Mouse (Mus musculus): ENCODE results near the gene Lrrn2. TPM values are rescaled to one million over a fixed set of nuclear protein-coding genes. Genes with fewer than 3 reads are reported as not detected.

Lrrn2 gene
- polyA plus RNA-seq, 1 experiment, result 1.5 TPM

- no peaks in the 10 kb centered on the region for H3K27me3 ChIP-seq (ENCODE audit: control insufficient read depth, insufficient read depth, low read length)
Measured at GRCm38 (mm10) chr1:132918117-132918680, 38.1 kb downstream of the Lrrn2 start.

GRCm38 (mm10) chr1:132919258-132919657 lies 39.2 kb downstream of the Lrrn2 start:
- H3K4me3 ChIP-seq (ENCODE audit: control insufficient read depth, insufficient read depth, low read length), result no peak overlapping the region
- 86% methylated on average over 8 of the region's 8 CpGs for WGBS
- H3K4me1 ChIP-seq (replicated peaks; ENCODE audit: control insufficient read depth, insufficient read depth, low read length), result no peaks in the 10 kb centered on the region
- H3K27ac ChIP-seq (ENCODE audit: control insufficient read depth, insufficient read depth, low read length), result no peak overlapping the region
- DNase-seq, result no peak
- no peaks in the 10 kb centered on the region for H3K36me3 ChIP-seq (ENCODE audit: control insufficient read depth, insufficient read depth, low read length)
- TF ChIP-seq CTCF (IDR thresholded peaks at IDR 0.05; ENCODE audit: borderline replicate concordance, control insufficient read depth, extremely low read depth, insufficient read depth, low read length, poor library complexity), result no peak
- no peak for TF ChIP-seq POLR2A (IDR thresholded peaks at IDR 0.05; ENCODE audit: control insufficient read depth, extremely low read depth, insufficient read depth, low read length, poor library complexity)
- no peaks in the 10 kb centered on the region for H3K27me3 ChIP-seq (ENCODE audit: control insufficient read depth, insufficient read depth, low read length)

More at GRCm38 (mm10) chr1:132918117-132918680, 38.1 kb downstream of the Lrrn2 start:
- TF ChIP-seq CTCF (IDR thresholded peaks at IDR 0.05; ENCODE audit: borderline replicate concordance, control insufficient read depth, extremely low read depth, insufficient read depth, low read length, poor library complexity) (no peak), POLR2A (IDR thresholded peaks at IDR 0.05; ENCODE audit: control insufficient read depth, extremely low read depth, insufficient read depth, low read length, poor library complexity) (no peak)
- 45% methylated on average over 10 of the region's 10 CpGs for WGBS
- no peak for DNase-seq
- no peak overlapping the region for H3K27ac ChIP-seq (ENCODE audit: control insufficient read depth, insufficient read depth, low read length)
- no peaks in the 10 kb centered on the region for H3K4me1 ChIP-seq (replicated peaks; ENCODE audit: control insufficient read depth, insufficient read depth, low read length)
- no peaks in the 10 kb centered on the region for H3K36me3 ChIP-seq (ENCODE audit: control insufficient read depth, insufficient read depth, low read length)
- no peak overlapping the region for H3K4me3 ChIP-seq (ENCODE audit: control insufficient read depth, insufficient read depth, low read length)

- no peaks in the 10 kb centered on the region for H3K27me3 ChIP-seq (ENCODE audit: control insufficient read depth, insufficient read depth, low read length)
- no peaks in the 10 kb centered on the region for H3K36me3 ChIP-seq (ENCODE audit: control insufficient read depth, insufficient read depth, low read length)
- no peak overlapping the region for H3K4me3 ChIP-seq (ENCODE audit: control insufficient read depth, insufficient read depth, low read length)
- no peaks in the 10 kb centered on the region for H3K4me1 ChIP-seq (replicated peaks; ENCODE audit: control insufficient read depth, insufficient read depth, low read length)
- no peak overlapping the region for H3K27ac ChIP-seq (ENCODE audit: control insufficient read depth, insufficient read depth, low read length)
- no peak for DNase-seq
- TF ChIP-seq CTCF (IDR thresholded peaks at IDR 0.05; ENCODE audit: borderline replicate concordance, control insufficient read depth, extremely low read depth, insufficient read depth, low read length, poor library complexity), result no peak
- TF ChIP-seq POLR2A (IDR thresholded peaks at IDR 0.05; ENCODE audit: control insufficient read depth, extremely low read depth, insufficient read depth, low read length, poor library complexity), result no peak
- 20% methylated on average over 13 of the region's 13 CpGs for WGBS
Measured at GRCm38 (mm10) chr1:132921071-132921470, 41.0 kb downstream of the Lrrn2 start.

- no peaks in the 10 kb centered on the region for H3K36me3 ChIP-seq (ENCODE audit: control insufficient read depth, insufficient read depth, low read length)
- no peaks in the 10 kb centered on the region for H3K27me3 ChIP-seq (ENCODE audit: control insufficient read depth, insufficient read depth, low read length)
- no peaks in the 10 kb centered on the region for H3K4me1 ChIP-seq (replicated peaks; ENCODE audit: control insufficient read depth, insufficient read depth, low read length)
- no peak for TF ChIP-seq CTCF (IDR thresholded peaks at IDR 0.05; ENCODE audit: borderline replicate concordance, control insufficient read depth, extremely low read depth, insufficient read depth, low read length, poor library complexity)
- no peak for TF ChIP-seq POLR2A (IDR thresholded peaks at IDR 0.05; ENCODE audit: control insufficient read depth, extremely low read depth, insufficient read depth, low read length, poor library complexity)
- no peak overlapping the region for H3K4me3 ChIP-seq (ENCODE audit: control insufficient read depth, insufficient read depth, low read length)
- DNase-seq, result no peak
- H3K27ac ChIP-seq (ENCODE audit: control insufficient read depth, insufficient read depth, low read length), result no peak overlapping the region
- WGBS, result 92% methylated on average over 9 of the region's 9 CpGs
Measured at GRCm38 (mm10) chr1:132922257-132922656, 42.2 kb downstream of the Lrrn2 start.

DNA sequence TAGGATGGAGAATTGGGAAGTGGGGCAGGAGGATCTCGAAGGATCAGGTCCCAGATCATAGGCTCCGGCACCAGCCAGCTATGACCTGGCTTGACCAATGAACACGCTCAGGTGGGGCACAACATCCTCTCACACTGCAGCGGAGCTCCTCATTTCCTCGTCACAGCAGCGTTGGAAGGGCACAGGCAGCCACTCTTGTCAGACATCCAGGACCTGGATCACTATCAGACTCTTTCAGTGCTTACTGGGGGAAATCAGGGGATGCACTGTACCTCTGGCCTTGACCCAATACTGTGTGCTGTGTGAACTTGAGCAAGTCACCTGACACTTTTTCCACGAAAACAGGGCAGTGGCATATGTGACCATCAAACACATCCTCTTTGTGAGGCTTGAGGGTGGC lies 45.2 kb downstream of the Lrrn2 start:
- no peak for DNase-seq
- WGBS, result 83% methylated on average over 7 of the region's 7 CpGs

DNA sequence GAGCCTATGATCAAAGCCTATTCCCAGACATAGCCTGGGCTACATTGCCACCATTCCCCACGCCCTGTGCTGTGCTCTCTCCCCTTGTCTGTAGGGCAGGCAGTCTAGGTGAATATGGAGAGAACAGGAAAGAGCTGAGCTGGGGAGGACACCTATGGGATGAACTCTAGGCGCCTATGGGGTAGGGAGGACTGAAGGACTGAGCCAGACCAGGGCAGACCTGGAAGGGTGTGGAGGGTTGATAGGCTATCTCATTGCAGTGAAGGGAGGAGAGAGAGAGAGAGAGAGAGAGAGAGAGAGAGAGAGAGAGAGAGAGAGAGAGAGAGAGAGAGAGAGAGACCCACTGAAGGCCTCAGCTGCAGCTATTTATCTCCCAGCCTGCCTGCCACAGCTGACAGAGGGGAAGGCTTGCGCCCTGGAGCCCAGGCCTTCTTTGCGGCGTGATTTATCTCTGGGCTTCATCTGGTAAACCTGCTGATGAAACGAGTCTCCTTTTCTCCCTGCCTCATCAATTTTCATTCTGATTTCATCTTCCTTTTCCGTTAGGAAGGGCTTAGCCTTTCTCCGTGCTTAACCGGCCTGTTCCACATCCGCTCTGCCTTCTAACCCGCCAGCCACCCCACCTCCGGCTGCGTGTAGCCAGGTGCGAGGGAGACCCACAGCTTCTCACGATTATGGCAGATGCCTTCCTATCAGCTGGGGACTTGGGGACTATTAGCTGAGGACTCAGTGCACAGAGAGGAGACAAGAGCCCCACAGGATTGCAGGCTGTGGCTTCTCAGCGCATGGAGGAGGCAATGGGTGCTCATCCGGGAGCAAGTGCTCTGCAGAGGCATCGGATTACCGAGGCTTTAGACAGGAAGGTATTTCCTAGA lies 48.2 kb downstream of the Lrrn2 start:
- DNase-seq, result no peak
- no peaks in the 10 kb centered on the region for H3K27me3 ChIP-seq (ENCODE audit: control insufficient read depth, insufficient read depth, low read length)
- no peak overlapping the region for H3K27ac ChIP-seq (ENCODE audit: control insufficient read depth, insufficient read depth, low read length)
- H3K36me3 ChIP-seq (ENCODE audit: control insufficient read depth, insufficient read depth, low read length), result no peaks in the 10 kb centered on the region
- H3K4me3 ChIP-seq (ENCODE audit: control insufficient read depth, insufficient read depth, low read length), result no peak overlapping the region
- no peaks in the 10 kb centered on the region for H3K4me1 ChIP-seq (replicated peaks; ENCODE audit: control insufficient read depth, insufficient read depth, low read length)
- no peak for TF ChIP-seq CTCF (IDR thresholded peaks at IDR 0.05; ENCODE audit: borderline replicate concordance, control insufficient read depth, extremely low read depth, insufficient read depth, low read length, poor library complexity)
- WGBS, result 58% methylated on average over 19 of the region's 19 CpGs

More for the DNA sequence above, 45.2 kb downstream of the Lrrn2 start:
- Histone ChIP-seq H3K27me3 (ENCODE audit: control insufficient read depth, insufficient read depth, low read length) (no peaks in the 10 kb centered on the region), H3K36me3 (ENCODE audit: control insufficient read depth, insufficient read depth, low read length) (no peaks in the 10 kb centered on the region), H3K27ac (ENCODE audit: control insufficient read depth, insufficient read depth, low read length) (no peak overlapping the region), H3K4me1 (replicated peaks; ENCODE audit: control insufficient read depth, insufficient read depth, low read length) (no peaks in the 10 kb centered on the region), H3K4me3 (ENCODE audit: control insufficient read depth, insufficient read depth, low read length) (no peak overlapping the region)
- no peak for TF ChIP-seq CTCF (IDR thresholded peaks at IDR 0.05; ENCODE audit: borderline replicate concordance, control insufficient read depth, extremely low read depth, insufficient read depth, low read length, poor library complexity)
- no peak for TF ChIP-seq POLR2A (IDR thresholded peaks at IDR 0.05; ENCODE audit: control insufficient read depth, extremely low read depth, insufficient read depth, low read length, poor library complexity)
